Mouse (Mus musculus) mesoderm, embryonic 11.5 days (tissue): ENCODE measurements at regions not wholly inside any gene's neighbourhood (a gene's known extent, or its start where the extent isn't known, plus 50 kb on each side); places are given as distances from the start of the nearest gene placed in this dataset.

Experiments used
- DNase-seq: peaks from one replicate; pipeline ENCODE4 v3.0.0-alpha.2; 2012; ENCODE audit warnings: low read depth, low spot score

DNA sequence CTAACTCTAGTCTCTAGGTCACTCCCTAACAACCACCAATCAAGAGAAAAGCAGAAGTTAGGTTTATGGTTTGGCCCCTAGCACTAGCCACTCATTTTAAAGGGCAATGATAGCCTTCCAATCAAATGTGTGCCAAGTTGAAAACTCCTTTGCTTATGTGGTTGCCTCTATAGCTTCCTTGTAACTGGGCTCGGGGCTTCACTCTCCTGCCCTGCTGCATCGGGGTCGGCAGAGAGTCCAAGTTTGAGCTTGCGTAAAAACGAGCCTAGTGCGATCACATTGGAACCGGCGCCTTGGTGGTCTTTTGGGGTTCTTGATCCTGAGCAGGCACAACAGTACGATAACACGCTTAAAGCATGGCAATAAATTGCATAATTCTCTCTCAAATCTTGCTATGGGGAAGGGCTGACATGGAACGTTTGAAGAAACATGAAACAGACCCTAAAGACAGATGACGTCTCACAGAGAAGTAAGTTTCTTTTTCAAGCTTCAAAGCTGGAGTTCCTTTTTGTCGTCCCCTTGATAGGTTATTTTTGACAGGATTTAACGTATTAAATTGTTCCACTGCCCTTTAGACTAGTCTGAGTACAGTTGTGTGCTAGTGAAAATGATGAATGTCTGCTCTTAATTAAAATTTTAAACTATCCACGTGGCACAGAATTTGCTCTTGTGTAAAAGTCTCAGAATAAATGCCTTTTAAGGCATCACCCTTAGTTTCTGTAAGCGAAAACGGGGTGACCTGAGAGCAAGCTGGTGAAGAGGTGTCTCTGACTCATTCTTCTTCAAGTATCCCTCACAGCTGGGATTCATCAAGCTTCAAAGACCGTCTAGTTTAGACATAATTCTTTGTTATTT, 52.0 kb downstream of the 4930426L09Rik start:
- no peak for DNase-seq

- no peak for DNase-seq
Observed at GRCm38 (mm10) chr2:19055500-19055899, 57.4 kb downstream of the 4930426L09Rik start.

- DNase-seq, result no peak
Observed at GRCm38 (mm10) chr2:19057859-19058258, 59.7 kb downstream of the 4930426L09Rik start.

GRCm38 (mm10) chr2:19058765-19059164, 60.6 kb downstream of the 4930426L09Rik start:
- DNase-seq, result no peak

GRCm38 (mm10) chr2:19059246-19059645, 61.1 kb downstream of the 4930426L09Rik start:
- DNase-seq, result no peak

DNA sequence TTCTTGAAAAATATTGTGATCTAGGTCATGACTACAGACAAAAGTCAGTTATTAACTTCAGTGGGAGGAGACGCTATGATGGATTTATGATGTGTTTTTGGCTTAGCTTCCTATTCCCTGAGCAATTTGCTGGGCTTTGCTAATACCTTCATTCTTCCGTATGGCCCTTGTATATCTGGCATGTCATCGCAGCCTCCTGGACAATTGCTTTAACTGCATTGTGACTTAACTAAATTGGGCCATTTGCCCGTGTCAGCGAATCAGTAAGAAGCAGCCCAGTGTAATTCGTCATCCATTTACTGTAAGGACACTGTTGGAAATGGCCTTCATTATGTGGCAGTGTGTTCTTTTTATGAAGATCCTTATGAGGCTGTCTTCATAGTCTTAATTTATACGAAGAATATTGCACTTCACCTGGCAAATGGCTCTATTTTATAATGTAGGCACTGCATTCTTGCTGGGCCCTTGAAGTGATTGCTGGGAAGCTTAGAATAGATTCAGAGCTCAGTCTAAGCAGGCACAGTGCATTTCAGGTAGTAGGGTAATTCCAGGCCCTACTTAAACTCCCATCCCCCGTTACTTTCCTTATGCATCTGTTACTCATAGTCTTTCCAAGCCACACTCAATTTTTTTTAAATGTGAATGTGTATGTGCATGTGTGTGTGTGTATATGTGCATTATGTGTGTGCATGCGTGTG, 62.2 kb downstream of the 4930426L09Rik start:
- DNase-seq, result peak; percentile 19

DNA sequence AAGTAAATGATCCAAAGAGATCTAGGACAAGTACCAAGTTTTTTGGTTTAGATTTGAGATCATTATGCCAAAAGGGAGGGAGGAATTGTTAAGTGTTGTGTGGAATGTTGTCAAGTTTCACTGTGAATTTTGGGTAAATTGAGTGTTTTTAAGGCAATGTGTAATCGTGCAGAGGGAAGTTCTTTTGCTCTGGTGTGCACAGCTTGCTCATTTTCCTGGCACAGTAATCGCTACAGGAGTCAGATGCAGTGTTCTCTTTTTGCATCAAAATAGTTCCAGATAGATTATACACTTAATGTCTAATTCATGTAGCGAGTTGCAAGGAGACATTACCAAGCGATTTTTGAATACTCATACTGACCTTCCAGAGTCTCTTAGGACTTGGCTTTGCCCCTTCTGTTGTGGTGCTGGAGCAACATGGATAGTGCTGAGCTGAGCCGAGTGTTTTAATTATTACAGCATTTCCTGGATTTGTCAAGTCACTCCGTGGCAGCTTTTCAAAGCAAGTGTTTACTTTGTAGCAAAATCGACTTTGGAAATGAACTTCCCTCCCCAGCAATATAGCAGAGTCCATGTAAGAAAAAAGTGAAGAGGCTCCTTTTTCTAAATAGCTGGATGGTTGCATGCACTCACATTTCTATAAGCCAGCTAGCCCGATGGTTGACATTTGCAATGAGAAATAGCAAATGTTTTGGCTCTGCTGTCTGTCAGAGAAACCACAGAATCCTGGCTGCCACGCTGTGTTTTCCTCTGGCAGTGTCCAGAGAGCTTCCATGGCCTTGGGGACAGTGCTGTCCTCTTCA, 66.6 kb downstream of the 4930426L09Rik start:
- no peak for DNase-seq

DNA sequence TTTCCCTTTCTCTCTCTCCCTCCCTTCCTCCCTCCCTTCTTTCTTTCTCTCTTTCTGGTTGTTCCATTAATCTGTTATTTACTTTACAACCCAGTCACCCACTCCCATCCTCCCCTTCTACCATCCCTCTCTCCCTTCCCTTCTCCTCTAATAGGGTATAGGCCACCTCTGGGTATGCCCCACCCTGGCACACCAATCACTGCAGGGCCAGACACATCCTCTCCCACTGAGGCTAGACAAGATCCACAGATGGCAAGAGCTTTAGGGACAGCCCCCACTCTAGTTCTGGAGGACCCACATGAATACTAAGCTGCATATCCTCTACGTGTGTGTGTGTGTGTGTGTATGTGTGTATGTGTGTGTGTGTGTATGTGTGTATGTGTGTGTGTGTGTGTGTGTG, 67.4 kb downstream of the 4930426L09Rik start:
- DNase-seq, result no peak

DNA sequence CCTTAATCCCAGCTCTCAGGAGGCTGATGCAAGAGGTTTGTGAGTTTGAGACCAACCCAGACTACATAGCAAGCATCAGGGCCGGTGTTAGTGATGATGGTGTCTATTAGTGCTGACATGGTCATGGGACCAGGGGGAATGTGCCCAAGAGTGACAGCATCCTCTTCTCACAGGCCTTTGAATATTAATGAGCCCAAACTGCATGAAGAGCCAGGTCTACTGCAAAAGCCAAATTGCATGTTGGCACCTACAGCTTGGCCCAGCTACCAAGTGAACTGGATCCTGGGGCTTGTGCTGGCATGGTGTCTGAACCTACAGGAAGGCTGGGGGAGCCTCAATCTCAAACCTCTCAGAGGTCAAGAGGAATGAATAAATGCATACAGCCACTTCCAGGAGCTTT, 70.0 kb downstream of the 4930426L09Rik start:
- no peak for DNase-seq

GRCm38 (mm10) chr2:19083816-19084215, 85.7 kb downstream of the 4930426L09Rik start:
- no peak for DNase-seq

DNA sequence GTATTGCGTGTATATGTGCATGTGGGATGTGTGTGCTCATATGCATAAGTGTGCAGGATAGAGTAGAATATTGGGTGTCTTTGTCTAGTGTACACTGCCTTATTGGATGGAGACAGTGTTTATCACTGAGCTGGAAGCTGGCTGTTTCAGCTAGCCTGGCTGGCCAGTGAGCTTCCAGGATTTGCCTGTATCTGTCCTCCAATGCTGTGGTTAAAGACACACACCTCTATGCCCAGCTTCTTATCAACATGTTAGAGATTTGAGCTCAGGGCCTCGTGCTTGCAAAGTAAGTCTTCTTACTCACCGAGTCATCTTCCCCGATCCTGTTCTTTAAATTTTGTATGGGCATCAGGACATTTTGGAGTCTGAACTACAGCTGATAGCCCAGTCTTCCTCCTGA, 87.0 kb downstream of the 4930426L09Rik start:
- DNase-seq, result no peak

DNA sequence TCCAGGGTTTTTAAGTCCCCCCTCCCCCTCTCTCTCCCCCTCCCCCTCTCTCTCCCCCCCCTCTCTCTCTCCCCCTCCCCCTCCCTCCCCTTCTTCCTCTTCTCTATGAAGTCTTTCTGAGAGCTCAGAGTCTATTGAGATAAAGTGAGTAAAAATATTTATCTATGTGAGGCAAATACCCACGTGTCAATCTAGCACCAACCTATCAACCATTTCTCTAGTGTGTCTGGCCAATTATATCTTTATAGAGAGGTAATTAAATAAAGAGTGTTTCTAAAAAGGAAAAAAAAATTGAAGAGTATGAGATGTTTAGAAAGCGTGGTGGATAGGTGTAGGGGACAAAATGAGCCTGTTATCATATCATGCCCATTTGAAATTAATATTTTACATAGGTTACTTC, 88.0 kb downstream of the 4930426L09Rik start:
- no peak for DNase-seq

DNA sequence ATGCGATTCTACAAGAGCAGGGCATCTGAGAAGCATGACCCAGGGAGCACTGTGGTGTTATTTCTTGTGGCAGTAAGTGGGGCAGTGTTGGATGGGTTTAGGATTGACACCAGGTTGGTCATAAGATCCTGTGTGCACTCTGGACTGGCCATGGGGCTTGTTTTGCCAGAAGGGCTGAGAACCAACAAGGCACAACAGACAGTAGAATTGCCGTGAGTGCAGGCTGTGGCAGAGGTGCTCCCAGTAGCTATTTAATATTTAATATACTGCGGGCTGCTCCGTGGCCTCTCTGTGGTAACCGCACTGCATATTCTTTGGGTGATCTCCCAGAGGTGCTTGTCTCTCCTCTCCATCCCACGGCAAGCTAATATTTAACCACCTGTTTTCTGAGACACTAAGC, 88.5 kb downstream of the 4930426L09Rik start:
- DNase-seq, result no peak

DNA sequence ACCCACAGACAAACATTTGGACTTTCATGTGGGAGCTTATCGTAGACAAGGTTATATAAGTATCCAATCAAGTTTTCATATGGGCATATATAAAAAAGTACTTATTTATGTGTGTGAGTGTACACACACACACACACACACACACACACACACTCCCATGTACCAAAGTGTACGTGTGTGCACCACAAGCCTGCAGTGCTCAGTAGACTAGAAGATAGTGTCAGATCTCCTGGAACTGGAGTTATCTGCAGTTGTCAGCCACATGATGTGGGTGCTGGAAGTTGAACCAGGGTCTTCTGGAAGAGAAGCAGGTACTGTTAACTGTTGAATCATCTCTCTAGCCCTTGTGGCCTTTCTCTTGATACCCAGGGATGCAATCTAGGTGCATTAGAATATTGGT, 99.7 kb upstream of the Armc3 start:
- DNase-seq, result no peak

GRCm38 (mm10) chr2:19108753-19109152, 90.3 kb upstream of the Armc3 start:
- no peak for DNase-seq

GRCm38 (mm10) chr2:19119871-19120270, 79.2 kb upstream of the Armc3 start:
- DNase-seq, result no peak

DNA sequence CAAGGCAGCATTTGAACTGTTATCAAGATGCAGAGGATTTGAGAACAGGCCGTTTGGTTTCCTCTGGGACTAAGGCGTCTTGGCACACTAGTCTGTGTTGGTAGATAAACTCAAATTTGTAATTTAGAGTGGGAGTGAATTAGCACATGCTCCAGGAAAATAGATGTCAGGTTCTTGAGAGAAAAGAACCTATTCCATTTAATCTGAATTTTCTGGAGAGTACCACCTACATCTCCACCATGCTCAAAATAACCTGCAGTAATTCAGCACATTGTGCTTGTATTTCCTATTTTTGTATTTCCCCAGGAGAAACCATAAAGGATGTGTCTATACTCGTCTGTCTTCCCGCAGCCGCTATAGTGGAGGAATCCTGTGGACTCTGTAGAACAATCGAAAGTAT, 66.2 kb upstream of the Armc3 start:
- no peak for DNase-seq

- no peak for DNase-seq
Observed at GRCm38 (mm10) chr2:19142586-19142985, 56.5 kb upstream of the Armc3 start.

DNA sequence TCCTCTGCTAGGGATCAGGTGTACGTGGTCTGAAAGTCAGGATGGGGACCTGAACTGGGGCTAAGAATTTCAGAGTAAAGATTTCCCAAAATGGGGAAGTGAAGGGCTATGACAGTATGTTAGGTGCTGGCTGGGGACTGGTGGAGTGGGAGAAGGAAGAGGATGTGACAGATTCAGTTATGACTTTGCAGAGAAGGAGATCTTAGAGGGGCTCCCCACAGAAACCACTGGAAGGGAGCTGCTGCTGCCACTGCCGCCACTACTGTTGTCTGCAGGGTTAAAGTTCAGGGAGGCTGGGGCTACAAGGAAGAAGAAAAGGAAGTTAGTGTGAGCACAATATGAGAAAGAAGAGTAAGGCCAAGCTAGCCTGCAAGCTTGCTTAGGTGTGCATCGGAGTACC, 53.7 kb upstream of the Armc3 start:
- DNase-seq, result no peak

- DNase-seq, result no peak
Observed at GRCm38 (mm10) chr2:19145881-19146280, 53.2 kb upstream of the Armc3 start.

GRCm38 (mm10) chr2:19146289-19146688, 52.8 kb upstream of the Armc3 start:
- no peak for DNase-seq

GRCm38 (mm10) chr2:19148812-19149211, 50.3 kb upstream of the Armc3 start:
- no peak for DNase-seq
